Mouse (Mus musculus) limb, embryonic 14.5 days (tissue): ENCODE results near the gene Efhb. TPM values are rescaled to one million over a fixed set of nuclear protein-coding genes. Genes with fewer than 3 reads are reported as not detected.

ENCODE experiments used
- ATAC-seq: fragments of 200-750 bp; cut with Nextera tagmentation; 2 replicates; pipeline ENCODE4 v1.8.0; 2017; ENCODE audit warnings: low read depth, moderate number of reproducible peaks, moderate TSS enrichment; ENCODE audit not compliant: low FRiP score
- DNase-seq: peaks from one replicate; pipeline ENCODE4 v3.0.0-alpha.2; 2015; ENCODE audit warnings: low spot score
- H3K27ac ChIP-seq: fragments of 300-500 bp; sonication (generic); replicated peaks from 2 replicates; pipeline ENCODE4 v1.5.1; 2014; ENCODE audit warnings: low read depth, mild to moderate bottlenecking, low read length, moderate library complexity, mixed read lengths
- H3K27me3 ChIP-seq: fragments of 300-500 bp; sonication (generic); 2 replicates; pipeline ENCODE4 v1.6.1; 2014; ENCODE audit warnings: low read length, mixed read lengths; ENCODE audit not compliant: control insufficient read depth, insufficient read depth
- H3K36me3 ChIP-seq: fragments of 300-500 bp; sonication (generic); 2 replicates; pipeline ENCODE4 v1.6.1; 2014; ENCODE audit warnings: mild to moderate bottlenecking, low read length, moderate library complexity, mixed read lengths; ENCODE audit not compliant: control insufficient read depth, insufficient read depth
- H3K4me1 ChIP-seq: fragments of 300-500 bp; sonication (generic); 2 replicates; pipeline ENCODE4 v1.6.1; 2014; ENCODE audit warnings: antibody characterized with exemption, low read length, mixed read lengths; ENCODE audit not compliant: control insufficient read depth, insufficient read depth
- H3K4me2 ChIP-seq: fragments of 300-500 bp; sonication (generic); replicated peaks from 2 replicates; pipeline ENCODE4 v1.6.1; 2014; ENCODE audit warnings: low read depth, mild to moderate bottlenecking, low read length, moderate library complexity; ENCODE audit not compliant: severe bottlenecking
- H3K4me3 ChIP-seq: fragments of 300-500 bp; sonication (generic); replicated peaks from 2 replicates; pipeline ENCODE4 v1.5.1; 2014; ENCODE audit warnings: low read length
- H3K9ac ChIP-seq: fragments of 300-500 bp; sonication (generic); 2 replicates; pipeline ENCODE4 v1.6.1; 2014; ENCODE audit warnings: mild to moderate bottlenecking, low read depth, low read length, moderate library complexity; ENCODE audit not compliant: severe bottlenecking
- H3K9me3 ChIP-seq: fragments of 300-500 bp; sonication (generic); 2 replicates; pipeline ENCODE4 v1.6.1; 2016; ENCODE audit warnings: low read length; ENCODE audit not compliant: control insufficient read depth
- POLR2A ChIP-seq: fragments of 200-500 bp; IDR thresholded peaks from 2 replicates; pipeline ENCODE4 v1.8.0; 2012; ENCODE audit warnings: inconsistent platforms, mild to moderate bottlenecking, moderate library complexity, borderline replicate concordance; ENCODE audit not compliant: insufficient read depth, insufficient read length; ENCODE audit errors: extremely low read depth
- WGBS: fragments of 180-500 bp; shearing (Covaris S2); extraction: QIAGEN DNeasy Blood & Tissue Kit; methylation state at CpG from one replicate; pipeline ENCODE4 v1.1.7; 2014; 5-methylcytosine and 5-hydroxymethylcytosine counted together
- polyA plus RNA-seq, 2 experiments: library from polyadenylated mRNA; depleted of rRNA in 1 of 2; stranded (reverse) in 1 of 2; unstranded in 1 of 2; fragments of >200 nt; fragmentation: Nextera tagmentation in 1 of 2; extraction: Ambion mirVana in 1 of 2; gene quantifications; 2 replicates each; pipeline versions ENCODE4 v1.2.1 to v1.2.3; 2012 to 2014

Efhb gene
- polyA plus RNA-seq (2012; rRNA removed), result 0.77 and 0.79 TPM in 2 replicates
- polyA plus RNA-seq (2014; fragmentation: Nextera tagmentation; extraction: Ambion mirVana), result 0.29 and 0.68 TPM in 2 replicates

GRCm38 (mm10) chr17:53462603-53463495, at the start of gene Efhb:
Efhb (minus strand) TSS chr17:53463321.
- Histone ChIP-seq H3K9me3 (no peaks in the 10 kb centered on the region), H3K27ac (no peak within 1 kb of the TSS), H3K4me2 (peak within 1 kb of the TSS; percentile 51), H3K9ac (peak within 1 kb of the TSS; percentile 57), H3K36me3 (no peaks in the 10 kb centered on the region), H3K4me1 (no peaks in the 10 kb centered on the region), H3K4me3 (peak within 1 kb of the TSS; percentile 28), H3K27me3 (no peaks in the 10 kb centered on the region)
- 27% methylated on average over 26 of the region's 26 CpGs for WGBS
- TF ChIP-seq POLR2A, result no peak
- DNase-seq, result peak; percentile 97
- peak; percentile 94 for ATAC-seq

- H3K4me1 ChIP-seq, result peaks cover 4% of the 10 kb centered on the region
- no peaks in the 10 kb centered on the region for H3K9me3 ChIP-seq
- DNase-seq, result peak; percentile 45
- ATAC-seq, result 0 out of 2 replicates have a peak, but pooled peaks have one; percentile 23
- 90% methylated on average over 2 of the region's 2 CpGs for WGBS
- no peak overlapping the region for H3K4me2 ChIP-seq
- no peaks in the 10 kb centered on the region for H3K36me3 ChIP-seq
- H3K4me3 ChIP-seq, result no peak overlapping the region
- H3K27ac ChIP-seq, result no peak overlapping the region
- H3K9ac ChIP-seq, result no peak overlapping the region
- no peaks in the 10 kb centered on the region for H3K27me3 ChIP-seq
- TF ChIP-seq POLR2A, result no peak
These were observed 49.3 kb upstream of the Efhb start for GRCm38 (mm10) chr17:53512311-53512951.

- no peak overlapping the region for H3K27ac ChIP-seq
- peaks cover 70% of the 10 kb centered on the region for H3K36me3 ChIP-seq
- DNase-seq (no peak), ATAC-seq (no peak)
- no peaks in the 10 kb centered on the region for H3K27me3 ChIP-seq
- H3K4me3 ChIP-seq, result no peak overlapping the region
- no peaks in the 10 kb centered on the region for H3K9me3 ChIP-seq
- H3K9ac ChIP-seq, result no peak overlapping the region
- no peaks in the 10 kb centered on the region for H3K4me1 ChIP-seq
- TF ChIP-seq POLR2A, result no peak
- H3K4me2 ChIP-seq, result no peak overlapping the region
- 93% methylated on average over 2 of the region's 2 CpGs for WGBS
These were observed 39.8 kb upstream of the Efhb start for GRCm38 (mm10) chr17:53502966-53503365.

GRCm38 (mm10) chr17:53489007-53489378, 25.9 kb upstream of the Efhb start:
- Histone ChIP-seq H3K27ac (no peak overlapping the region), H3K4me1 (no peaks in the 10 kb centered on the region), H3K9me3 (no peaks in the 10 kb centered on the region), H3K9ac (no peak overlapping the region), H3K36me3 (peaks cover 63% of the 10 kb centered on the region), H3K4me2 (no peak overlapping the region), H3K27me3 (no peaks in the 10 kb centered on the region), H3K4me3 (no peak overlapping the region)
- no peak for DNase-seq
- no peak for ATAC-seq
- no peak for TF ChIP-seq POLR2A
- 95% methylated on average over 1 of the region's 1 CpGs for WGBS

GRCm38 (mm10) chr17:53488291-53489006, 25.3 kb upstream of the Efhb start:
- H3K27ac ChIP-seq, result no peak overlapping the region
- no peaks in the 10 kb centered on the region for H3K27me3 ChIP-seq
- no peak for ATAC-seq
- DNase-seq, result no peak
- WGBS, result 93% methylated on average over 4 of the region's 4 CpGs
- H3K9ac ChIP-seq, result no peak overlapping the region
- H3K4me3 ChIP-seq, result no peak overlapping the region
- H3K4me1 ChIP-seq, result no peaks in the 10 kb centered on the region
- peaks cover 62% of the 10 kb centered on the region for H3K36me3 ChIP-seq
- no peak overlapping the region for H3K4me2 ChIP-seq
- no peaks in the 10 kb centered on the region for H3K9me3 ChIP-seq
- no peak for TF ChIP-seq POLR2A
